Mouse (Mus musculus): ENCODE data around the gene Fancc. TPM values are rescaled to one million over a fixed set of nuclear protein-coding genes. Genes with fewer than 3 reads are reported as not detected.
A peak's percentile ranks its signal among the peaks of the same experiment; 100 is the strongest.

The Fancc gene
- total and polyA plus RNA-seq, 2 experiments from 2014 or later = 8.0 to 12.2 TPM

DNA sequence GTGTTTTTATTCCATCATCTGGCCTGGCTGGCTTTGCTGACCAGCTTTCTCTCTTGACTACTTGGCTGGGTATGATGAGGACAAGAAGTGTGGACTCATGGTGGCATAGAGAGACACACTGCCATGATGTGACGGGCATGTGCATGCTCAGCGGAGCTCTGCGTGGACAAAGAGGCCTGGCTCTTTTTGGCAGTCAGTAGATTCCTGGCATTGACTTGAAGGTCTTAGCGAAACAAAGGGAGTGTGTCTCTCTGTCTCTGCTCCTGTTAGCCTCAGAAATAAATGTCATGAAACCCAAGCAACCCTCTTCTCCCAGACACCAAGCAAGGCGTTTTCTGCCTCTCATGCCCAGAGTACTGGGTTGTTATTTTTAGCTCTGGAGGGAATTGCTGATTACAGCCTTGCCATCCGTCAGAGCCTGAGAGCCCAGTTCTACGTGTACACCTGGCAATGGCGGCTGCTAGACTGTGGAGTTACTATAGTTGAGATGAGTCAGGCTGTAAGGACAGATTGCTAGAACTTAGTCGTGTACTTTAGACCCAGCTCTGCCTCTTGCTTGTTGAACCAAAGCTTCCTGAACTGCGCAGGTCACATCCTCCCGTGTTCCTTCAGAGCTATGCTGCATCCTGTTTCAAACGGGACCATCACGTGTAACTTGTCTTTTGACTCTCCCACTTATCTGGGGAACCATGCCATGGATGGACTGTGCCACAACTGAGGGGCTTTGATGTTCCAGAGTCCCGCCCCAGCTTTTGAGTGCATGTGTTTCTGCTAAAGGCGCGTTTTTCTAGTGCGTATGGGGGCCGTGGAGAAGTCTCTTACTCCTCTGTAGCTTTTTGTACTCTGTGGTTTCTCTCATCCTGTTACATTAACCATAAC lies 236.1 kb downstream of the Fancc start:
- Histone ChIP-seq H3K9ac (no peak overlapping the region), H3K36me3 (ENCODE audit: insufficient read depth) (no peaks in the 10 kb centered on the region), H3K27me3 (ENCODE audit: insufficient read depth, low read length) (no peaks in the 10 kb centered on the region), H3K4me1 (ENCODE audit: insufficient read depth) (peaks cover 13% of the 10 kb centered on the region), H3K4me3 (ENCODE audit: low read depth, low read length) (no peak overlapping the region), H3K27ac (ENCODE audit: low read depth, low read length) (0 out of 2 replicates have a peak overlapping the region, but pooled peaks have one; percentile 3), H3K4me2 (ENCODE audit: low read depth) (no peak overlapping the region), H3K9me3 (ENCODE audit: low read length) (no peaks in the 10 kb centered on the region)
- 52% methylated on average over 18 of the region's 18 CpGs for WGBS
- DNase-seq (peak; percentile 54), ATAC-seq (peak; percentile 76)
- TF ChIP-seq CTCF (IDR thresholded peaks at IDR 0.05; ENCODE audit: low read depth) = no peak

DNA sequence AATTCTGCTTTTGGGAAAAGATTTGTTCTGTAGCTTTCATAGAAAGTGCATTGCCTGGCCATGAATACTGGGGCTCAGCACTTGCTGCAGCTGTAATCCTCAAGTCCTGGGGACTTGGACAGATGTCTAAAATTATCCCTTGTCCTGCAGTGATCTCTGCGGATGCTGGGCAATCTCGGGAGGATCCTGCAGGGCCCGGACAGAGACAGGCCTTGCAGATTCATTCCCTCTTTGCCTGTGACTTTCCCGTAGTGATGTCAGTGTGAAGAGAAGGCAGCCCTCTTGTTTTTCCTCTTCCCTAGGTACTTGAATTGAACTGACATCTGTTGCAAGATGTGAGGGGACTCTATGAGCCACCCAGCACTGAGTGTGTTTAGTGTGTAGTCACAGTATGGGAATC lies 236.9 kb downstream of the Fancc start:
- no peak for TF ChIP-seq CTCF (IDR thresholded peaks at IDR 0.05; ENCODE audit: low read depth)
- H3K9ac ChIP-seq = no peak overlapping the region
- 37% methylated on average over 4 of the region's 4 CpGs for WGBS
- DNase-seq (no peak), ATAC-seq (no peak; the same call in 1 of the 2 replicates)
- no peaks in the 10 kb centered on the region for H3K27me3 ChIP-seq (ENCODE audit: insufficient read depth, low read length)
- no peak overlapping the region for H3K4me2 ChIP-seq (ENCODE audit: low read depth)
- no peak overlapping the region for H3K4me3 ChIP-seq (ENCODE audit: low read depth, low read length)
- no peaks in the 10 kb centered on the region for H3K36me3 ChIP-seq (ENCODE audit: insufficient read depth)
- peaks cover 16% of the 10 kb centered on the region for H3K4me1 ChIP-seq (ENCODE audit: insufficient read depth)
- H3K27ac ChIP-seq (ENCODE audit: low read depth, low read length) = no peak overlapping the region
- no peaks in the 10 kb centered on the region for H3K9me3 ChIP-seq (ENCODE audit: low read length)

GRCm38 (mm10) chr13:63258671-63259070 lies 238.4 kb downstream of the Fancc start:
- TF ChIP-seq CTCF (IDR thresholded peaks at IDR 0.05; ENCODE audit: low read depth) = no peak
- H3K4me3 ChIP-seq (ENCODE audit: low read depth, low read length) = no peak overlapping the region
- WGBS = 92% methylated on average over 4 of the region's 4 CpGs

GRCm38 (mm10) chr13:63258167-63258582 lies 238.9 kb downstream of the Fancc start:
- 88% methylated on average over 6 of the region's 6 CpGs for WGBS
- no peak overlapping the region for H3K4me3 ChIP-seq (ENCODE audit: low read depth, low read length)
- no peaks in the 10 kb centered on the region for H3K36me3 ChIP-seq (ENCODE audit: insufficient read depth)
- no peaks in the 10 kb centered on the region for H3K27me3 ChIP-seq (ENCODE audit: insufficient read depth, low read length)
- H3K9ac ChIP-seq = no peak overlapping the region
- H3K27ac ChIP-seq (ENCODE audit: low read depth, low read length) = no peak overlapping the region
- H3K4me1 ChIP-seq (ENCODE audit: insufficient read depth) = peaks cover 16% of the 10 kb centered on the region
- no peak for TF ChIP-seq CTCF (IDR thresholded peaks at IDR 0.05; ENCODE audit: low read depth)
- no peak for DNase-seq
- H3K4me2 ChIP-seq (ENCODE audit: low read depth) = no peak overlapping the region
- H3K9me3 ChIP-seq (ENCODE audit: low read length) = no peaks in the 10 kb centered on the region
- no peak for ATAC-seq

More at GRCm38 (mm10) chr13:63258671-63259070, 238.4 kb downstream of the Fancc start:
- no peaks in the 10 kb centered on the region for H3K9me3 ChIP-seq (ENCODE audit: low read length)
- H3K4me2 ChIP-seq (ENCODE audit: low read depth) = no peak overlapping the region
- H3K27ac ChIP-seq (ENCODE audit: low read depth, low read length) = no peak overlapping the region
- ATAC-seq (no peak), DNase-seq (no peak)
- H3K4me1 ChIP-seq (ENCODE audit: insufficient read depth) = peaks cover 16% of the 10 kb centered on the region
- no peaks in the 10 kb centered on the region for H3K36me3 ChIP-seq (ENCODE audit: insufficient read depth)
- no peak overlapping the region for H3K9ac ChIP-seq
- no peaks in the 10 kb centered on the region for H3K27me3 ChIP-seq (ENCODE audit: insufficient read depth, low read length)

DNA sequence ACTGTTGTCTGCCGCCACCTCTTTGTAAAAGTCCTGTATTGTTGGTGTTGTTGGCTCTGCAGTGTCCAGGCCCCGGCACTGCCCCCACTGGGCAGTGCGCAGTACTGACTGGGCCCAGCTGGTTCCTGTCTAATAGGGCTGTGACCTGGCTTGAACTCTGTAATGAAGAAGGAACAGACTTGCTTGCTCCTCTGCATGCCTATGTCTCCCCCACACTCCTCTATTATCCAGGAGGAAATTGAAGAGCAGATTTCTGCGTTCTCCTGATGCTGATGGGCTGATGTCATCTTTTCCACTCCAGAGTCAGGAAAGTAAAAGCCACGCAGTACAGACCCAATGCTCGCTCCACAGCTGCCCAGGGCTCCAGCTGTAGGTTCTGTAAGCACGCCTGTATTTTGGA lies 240.3 kb downstream of the Fancc start:
- WGBS = 73% methylated on average over 7 of the region's 7 CpGs
- H3K4me1 ChIP-seq (ENCODE audit: insufficient read depth) = peaks cover 16% of the 10 kb centered on the region
- no peak for DNase-seq
- H3K27ac ChIP-seq (ENCODE audit: low read depth, low read length) = no peak overlapping the region
- H3K27me3 ChIP-seq (ENCODE audit: insufficient read depth, low read length) = no peaks in the 10 kb centered on the region
- H3K9ac ChIP-seq = no peak overlapping the region
- H3K4me3 ChIP-seq (ENCODE audit: low read depth, low read length) = no peak overlapping the region
- no peak; the same call in 1 of the 2 replicates for ATAC-seq
- no peaks in the 10 kb centered on the region for H3K9me3 ChIP-seq (ENCODE audit: low read length)
- H3K36me3 ChIP-seq (ENCODE audit: insufficient read depth) = no peaks in the 10 kb centered on the region
- H3K4me2 ChIP-seq (ENCODE audit: low read depth) = no peak overlapping the region
- no peak for TF ChIP-seq CTCF (IDR thresholded peaks at IDR 0.05; ENCODE audit: low read depth)

- no peak for DNase-seq
- Histone ChIP-seq H3K4me1 (ENCODE audit: insufficient read depth) (peaks cover 19% of the 10 kb centered on the region), H3K27ac (ENCODE audit: low read depth, low read length) (no peak overlapping the region), H3K9me3 (ENCODE audit: low read length) (no peaks in the 10 kb centered on the region), H3K9ac (no peak overlapping the region), H3K27me3 (ENCODE audit: insufficient read depth, low read length) (no peaks in the 10 kb centered on the region), H3K4me3 (ENCODE audit: low read depth, low read length) (no peak overlapping the region), H3K36me3 (ENCODE audit: insufficient read depth) (no peaks in the 10 kb centered on the region), H3K4me2 (ENCODE audit: low read depth) (no peak overlapping the region)
- no peak for TF ChIP-seq CTCF (IDR thresholded peaks at IDR 0.05; ENCODE audit: low read depth)
- no peak for ATAC-seq
- 90% methylated on average over 6 of the region's 6 CpGs for WGBS
Measured at GRCm38 (mm10) chr13:63256146-63256545, 240.9 kb downstream of the Fancc start.

DNA sequence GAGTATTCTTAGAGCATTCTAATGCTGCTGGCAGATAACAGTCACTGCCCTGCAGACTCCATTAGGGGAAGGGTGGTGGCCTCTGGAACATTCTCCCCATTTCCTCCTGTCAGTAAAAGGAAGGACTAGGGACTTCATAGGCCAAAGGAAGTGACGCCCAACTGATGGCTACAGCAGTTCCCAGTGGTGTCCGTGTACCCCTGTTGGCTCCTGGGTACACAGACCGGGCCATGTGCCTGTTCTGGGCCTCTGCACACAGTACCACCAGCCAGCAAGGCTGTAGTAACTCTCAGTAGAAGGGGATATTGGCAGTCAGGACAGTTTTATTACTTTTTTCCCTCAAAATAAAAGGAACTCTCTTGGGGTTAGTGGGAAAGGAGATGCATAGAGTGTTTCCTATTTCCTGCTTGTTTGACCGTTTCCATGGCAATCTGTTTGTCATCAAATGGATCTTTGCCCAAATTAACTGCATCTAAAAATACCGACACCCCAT lies 241.5 kb downstream of the Fancc start:
- ATAC-seq = no peak
- DNase-seq = no peak

More for the DNA sequence above, 241.5 kb downstream of the Fancc start:
- Histone ChIP-seq H3K9me3 (ENCODE audit: low read length) (no peaks in the 10 kb centered on the region), H3K4me2 (ENCODE audit: low read depth) (no peak overlapping the region), H3K27ac (ENCODE audit: low read depth, low read length) (no peak overlapping the region), H3K36me3 (ENCODE audit: insufficient read depth) (no peaks in the 10 kb centered on the region), H3K4me3 (ENCODE audit: low read depth, low read length) (no peak overlapping the region), H3K4me1 (ENCODE audit: insufficient read depth) (peaks cover 15% of the 10 kb centered on the region; the same call in 1 of the 2 replicates), H3K9ac (no peak overlapping the region), H3K27me3 (ENCODE audit: insufficient read depth, low read length) (no peaks in the 10 kb centered on the region)
- no peak for TF ChIP-seq CTCF (IDR thresholded peaks at IDR 0.05; ENCODE audit: low read depth)
- WGBS = 89% methylated on average over 5 of the region's 5 CpGs
